Comparison of ENCODE assay signal across 8 mouse cellular contexts in the genomic region with DNA sequence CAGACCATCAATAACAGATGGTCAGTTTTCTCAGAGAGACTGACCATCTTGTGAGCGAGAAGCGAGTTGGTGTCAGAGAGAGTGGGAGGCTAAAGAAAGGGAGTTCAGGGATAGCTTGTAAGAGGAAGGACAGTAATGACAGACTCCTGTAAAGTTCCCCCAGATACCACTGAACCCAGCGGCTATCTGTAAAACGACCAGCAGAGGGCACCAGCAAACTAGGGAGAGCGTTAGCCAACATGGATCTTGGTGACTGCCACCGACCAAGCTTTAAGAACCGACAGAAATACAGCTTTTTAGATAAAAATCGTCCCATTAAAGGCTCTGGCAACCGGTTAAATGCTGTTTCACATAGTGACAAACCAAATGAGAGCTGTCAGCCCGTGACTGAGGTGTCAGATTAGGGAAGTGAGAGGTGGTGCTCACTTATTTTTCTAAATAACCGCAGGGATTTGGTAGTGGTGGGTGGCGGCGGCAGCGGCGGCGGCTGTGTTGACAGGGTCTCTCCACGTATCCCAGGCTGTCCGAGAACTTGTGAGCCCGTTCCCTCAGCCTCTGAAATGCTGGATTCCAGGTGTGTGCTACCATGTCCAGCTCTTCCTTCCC. TPM values are rescaled to one million over a fixed set of nuclear protein-coding genes. Genes with fewer than 3 reads are reported as not detected.
DNase-seq lines count a peak whose midpoint lies in the region; ATAC-seq lines count a peak whose summit lies in the region.

No protein-coding gene starts in this region.

- H3K27me3 ChIP-seq in hindbrain, embryonic 15.5 days = no peaks in the 10 kb centered on the region

- H3K36me3 ChIP-seq in hindbrain, embryonic 15.5 days = no peaks in the 10 kb centered on the region

- H3K9ac ChIP-seq in hindbrain, embryonic 15.5 days = peak overlapping the region; percentile 29

- peak; percentile 92 for DNase-seq in NIH3T3 (ENCODE audit: low read depth)
- peak; percentile 76 for DNase-seq in cerebellum, adult 9-11 months
- peak; percentile 70 to 81 for DNase-seq in frontal cortex, postnatal 36 days (ENCODE audit: low spot score in 2 of 2)
- peak; percentile 41 for DNase-seq in left cerebral cortex, adult 11 months (ENCODE audit: low spot score)
- DNase-seq in lung, postnatal 4 days = peak; percentile 69 to 85
- peak; percentile 72 for DNase-seq in retina, postnatal 7 days (ENCODE audit: low read depth, low spot score)
- peak; percentile 36 to 62 for DNase-seq in urinary bladder, adult 18-20 months (ENCODE audit: low spot score in 2 of 2)

- ATAC-seq in hindbrain, embryonic 15.5 days (ENCODE audit: low FRiP score, low read depth) = peak; percentile 86

- H3K4me1 ChIP-seq in hindbrain, embryonic 15.5 days (replicated peaks) = no peaks in the 10 kb centered on the region

- peak overlapping the region; percentile 52 for H3K4me2 ChIP-seq in hindbrain, embryonic 15.5 days

- WGBS in hindbrain, embryonic 15.5 days = 6% methylated on average over 19 of the region's 19 CpGs

- H3K9me3 ChIP-seq in hindbrain, embryonic 15.5 days = no peaks in the 10 kb centered on the region

- H3K4me3 ChIP-seq in hindbrain, embryonic 15.5 days = peak overlapping the region; percentile 28

- no peak overlapping the region for H3K27ac ChIP-seq in hindbrain, embryonic 15.5 days (replicated peaks)

RNA-seq across cellular contexts. Expression of a gene that starts 37.7 kb away (rescaled TPM):
- 1.2 and 1.7 TPM in 2 replicates for polyA plus RNA-seq in hindbrain, embryonic 15.5 days (2015; fragmentation: Nextera tagmentation; extraction: Ambion mirVana)

Comparison
In these comparisons a context has a peak if more than half of its experiments do, and no peak if none do; other contexts are left out.
1. DNase-seq: peak in every context shown above with its lines; median percentile 92 in NIH3T3; 77 in lung, postnatal 4 days; 76 in cerebellum, adult 9-11 months; 76 in frontal cortex, postnatal 36 days; 72 in retina, postnatal 7 days; 49 in urinary bladder, adult 18-20 months; 41 in left cerebral cortex, adult 11 months.